Mouse (Mus musculus) skeletal muscle tissue, adult 2 months (tissue): ENCODE measurements at regions not wholly inside any gene's neighbourhood (a gene's known extent, or its start where the extent isn't known, plus 50 kb on each side); places are given as distances from the start of the nearest gene placed in this dataset.

Experiments used
- DNase-seq: peaks from one replicate; pipeline ENCODE4 v3.0.0-alpha.2; 2012; ENCODE audit warnings: low read depth, low spot score

GRCm38 (mm10) chr14:46639116-46639826, 121.1 kb upstream of the Cdkn3 start:
- DNase-seq, result no peak

DNA sequence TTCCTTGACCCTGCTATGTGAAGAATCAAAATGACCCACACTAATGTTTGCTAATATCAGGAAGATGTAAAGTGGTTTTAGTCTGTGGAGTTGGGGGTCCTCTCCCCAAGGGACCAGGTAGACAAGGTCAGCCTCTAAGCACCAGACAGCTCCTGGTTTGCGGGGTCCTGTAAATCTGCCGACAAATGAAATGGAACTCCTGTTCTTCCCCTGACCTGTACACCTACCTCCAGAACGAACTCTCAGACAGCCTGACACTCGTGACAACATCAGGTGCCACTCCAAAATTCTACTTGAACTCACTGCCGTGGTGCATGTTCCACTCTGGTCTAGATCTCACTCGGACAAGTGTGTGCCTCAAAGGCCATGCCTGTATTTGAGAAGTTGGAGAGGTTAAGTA, 121.8 kb upstream of the Cdkn3 start:
- no peak for DNase-seq

- no peak for DNase-seq
These were observed 123.1 kb upstream of the Cdkn3 start for GRCm38 (mm10) chr14:46637240-46637639.

GRCm38 (mm10) chr14:46636364-46636763, 124.0 kb upstream of the Cdkn3 start:
- peak; percentile 66 for DNase-seq

DNA sequence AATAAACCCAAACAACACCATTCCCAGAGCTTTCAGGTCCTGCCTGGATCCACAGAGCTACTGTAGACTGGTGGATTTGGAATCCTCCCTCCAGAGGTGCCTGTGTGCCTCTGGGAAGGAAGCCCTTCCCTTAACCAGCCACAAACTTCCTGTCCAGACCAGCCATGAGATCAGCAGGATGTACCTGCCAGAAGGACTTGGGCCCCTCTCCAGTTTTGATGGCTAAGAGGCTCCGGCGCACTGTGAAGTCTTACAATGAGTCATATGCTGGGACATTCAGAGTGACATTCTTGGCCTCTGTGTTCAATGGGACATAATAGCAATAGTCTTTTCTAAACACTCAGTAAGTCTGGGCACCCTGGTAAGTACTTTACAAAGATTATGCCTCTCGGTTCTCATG, 125.0 kb upstream of the Cdkn3 start:
- DNase-seq, result peak; percentile 67

DNA sequence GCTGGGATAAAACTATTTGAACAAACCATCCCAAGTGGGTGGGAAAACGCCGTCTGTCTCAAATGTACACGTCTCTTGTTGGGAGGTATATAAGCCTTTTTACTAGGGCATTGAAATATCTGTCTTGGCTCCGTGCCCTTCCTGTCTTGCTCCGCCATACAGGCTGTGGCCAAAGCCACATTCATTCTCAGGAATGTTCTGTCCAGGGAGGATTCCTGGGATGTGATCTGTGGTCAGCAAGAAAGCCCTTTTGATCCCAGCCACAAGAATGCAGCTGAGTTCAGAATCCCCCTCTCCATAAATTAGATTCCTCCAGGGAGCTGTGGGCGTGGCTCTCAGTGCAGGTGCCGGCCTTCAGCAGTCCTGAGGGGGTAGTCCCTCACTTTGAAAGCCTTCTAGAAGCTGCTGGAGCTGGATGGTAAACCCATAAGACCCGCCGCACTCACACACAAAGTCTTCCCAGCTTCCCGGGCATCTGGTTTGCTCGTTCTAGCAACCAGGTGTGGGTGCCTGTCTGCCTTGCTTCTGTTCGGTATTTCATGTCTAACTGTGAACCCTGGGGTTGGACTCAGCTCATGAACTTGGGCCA, 125.6 kb upstream of the Cdkn3 start:
- no peak for DNase-seq

- no peak for DNase-seq
These were observed 126.1 kb upstream of the Cdkn3 start for GRCm38 (mm10) chr14:46634251-46634650.

- DNase-seq, result no peak
These were observed 132.7 kb upstream of the Cdkn3 start for GRCm38 (mm10) chr14:46627690-46628089.

GRCm38 (mm10) chr14:46625760-46626159, 134.6 kb upstream of the Cdkn3 start:
- DNase-seq, result no peak

DNA sequence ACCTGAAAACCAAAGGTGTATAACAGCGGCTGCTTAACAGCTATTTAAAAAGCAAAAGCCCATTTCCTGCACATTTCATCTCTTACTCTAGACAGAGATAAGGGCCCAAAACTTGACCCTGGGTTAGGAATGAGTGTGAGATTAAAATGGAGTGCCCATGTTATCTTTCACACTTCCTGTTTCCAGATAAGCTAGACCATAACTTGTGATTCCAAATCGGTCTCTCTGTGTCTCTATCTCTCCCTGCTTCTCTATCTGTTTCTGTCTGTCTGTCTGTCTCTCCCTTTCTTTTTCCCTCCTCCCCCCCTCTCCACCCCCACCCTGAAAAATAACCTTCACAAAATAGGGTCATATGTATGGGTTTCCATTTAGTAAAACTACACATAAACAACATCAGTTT, 136.7 kb upstream of the Cdkn3 start:
- no peak for DNase-seq

DNA sequence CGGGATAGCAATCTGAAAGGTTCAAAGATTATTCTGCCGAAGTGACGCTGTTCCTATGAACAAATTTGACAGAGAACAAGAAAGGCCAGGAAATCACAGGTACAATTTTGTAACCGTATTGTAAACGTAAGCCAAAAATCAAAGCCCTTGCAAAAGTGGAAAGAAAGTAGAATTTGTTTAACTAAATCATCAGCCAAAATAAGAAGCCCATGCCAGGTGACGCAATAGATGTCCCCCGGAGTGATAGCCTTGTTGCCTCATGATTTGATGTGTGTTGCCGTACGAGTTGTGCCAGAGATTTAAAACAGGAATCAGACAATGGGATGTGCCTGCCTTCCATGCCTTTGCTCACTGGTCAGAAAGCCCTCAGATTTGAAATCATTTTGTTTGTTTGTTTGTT, 144.3 kb upstream of the Cdkn3 start:
- DNase-seq, result no peak

- DNase-seq, result no peak
These were observed 145.4 kb upstream of the Cdkn3 start for GRCm38 (mm10) chr14:46614936-46615335.

- no peak for DNase-seq
These were observed 146.6 kb upstream of the Cdkn3 start for GRCm38 (mm10) chr14:46613748-46614147.

- no peak for DNase-seq
These were observed 147.1 kb upstream of the Cdkn3 start for GRCm38 (mm10) chr14:46613211-46613610.

GRCm38 (mm10) chr14:46612584-46612983, 147.8 kb upstream of the Cdkn3 start:
- no peak for DNase-seq

DNA sequence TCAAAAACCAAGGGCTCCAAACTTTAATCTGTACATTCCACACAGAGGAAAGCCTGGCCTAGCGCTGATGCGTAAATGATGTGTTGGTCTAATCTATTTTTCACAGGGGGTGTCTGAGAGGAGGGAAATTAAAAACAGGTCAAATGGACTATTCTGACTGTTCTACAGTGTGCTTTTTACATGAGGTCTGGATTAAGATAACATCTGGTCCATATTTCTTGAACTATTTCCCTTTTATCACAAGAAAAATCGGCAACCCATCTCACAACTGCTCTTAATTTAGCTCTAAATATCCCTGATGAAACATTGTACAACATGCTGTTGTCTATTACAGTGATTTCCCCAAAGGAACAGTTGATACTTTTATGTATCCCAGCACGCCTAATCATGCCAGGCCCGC, 149.4 kb upstream of the Cdkn3 start:
- DNase-seq, result no peak

DNA sequence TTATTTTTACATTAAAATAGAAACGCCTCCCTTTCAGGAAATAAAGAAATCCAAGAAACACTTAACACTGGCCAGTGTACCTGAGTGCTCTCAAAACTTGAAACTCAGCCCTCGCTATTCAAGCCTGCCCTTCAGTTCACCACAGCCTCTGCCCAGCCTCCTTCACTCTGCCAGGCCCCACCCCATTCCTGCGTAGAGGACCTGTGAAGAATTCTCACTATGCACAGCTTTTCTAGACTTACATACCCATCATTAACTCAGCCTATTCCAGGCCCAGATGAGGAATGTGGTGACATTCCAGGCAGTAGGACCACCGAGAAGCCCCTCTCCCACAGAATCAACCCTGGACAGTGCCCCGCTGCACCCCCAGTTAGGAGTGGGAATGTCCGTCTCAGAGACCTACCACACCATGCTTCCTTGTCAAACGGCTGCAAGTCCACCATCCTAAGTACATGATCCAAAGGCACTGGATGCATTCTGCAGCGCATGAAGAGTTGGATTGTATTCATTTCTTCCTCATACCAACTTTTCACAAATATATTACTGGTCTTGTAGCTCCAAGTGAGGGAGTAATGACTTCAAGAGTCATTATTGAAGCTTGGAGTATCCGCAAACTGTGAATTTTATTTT, 150.0 kb upstream of the Cdkn3 start:
- no peak for DNase-seq

GRCm38 (mm10) chr14:46606694-46607093, 153.6 kb upstream of the Cdkn3 start:
- no peak for DNase-seq

GRCm38 (mm10) chr14:46606037-46606436, 154.3 kb upstream of the Cdkn3 start:
- no peak for DNase-seq

DNA sequence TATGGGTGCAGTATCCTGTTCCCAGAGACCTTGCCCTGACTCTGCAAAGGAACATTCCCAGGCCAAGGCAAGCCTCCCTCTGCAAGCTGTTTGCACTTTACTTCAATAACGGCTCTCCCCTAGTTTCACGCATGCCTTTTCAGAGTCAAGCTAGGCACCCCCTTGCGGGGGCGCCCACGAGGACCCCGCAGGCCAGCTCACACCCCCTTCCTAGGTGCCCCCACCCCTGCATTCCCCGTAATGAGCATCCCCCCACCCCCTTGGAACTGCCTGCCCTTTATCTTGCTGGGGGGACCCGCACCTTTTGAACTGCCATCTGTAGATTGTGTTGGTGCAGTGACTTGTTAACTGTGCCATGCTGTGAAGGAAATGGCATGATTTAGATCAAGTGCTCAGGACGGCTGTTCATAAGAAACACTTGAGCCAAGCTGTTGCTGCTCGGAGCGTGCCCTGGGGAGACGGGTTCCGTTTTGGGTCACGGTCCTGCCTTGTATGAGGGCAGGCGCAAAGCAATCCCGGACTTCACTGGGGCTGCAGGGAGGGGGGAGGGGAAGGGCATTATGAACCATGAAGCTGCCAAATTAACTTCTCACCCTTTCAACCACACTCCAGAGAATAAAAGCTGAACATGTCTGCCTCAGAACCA, 155.3 kb upstream of the Cdkn3 start:
- no peak for DNase-seq

DNA sequence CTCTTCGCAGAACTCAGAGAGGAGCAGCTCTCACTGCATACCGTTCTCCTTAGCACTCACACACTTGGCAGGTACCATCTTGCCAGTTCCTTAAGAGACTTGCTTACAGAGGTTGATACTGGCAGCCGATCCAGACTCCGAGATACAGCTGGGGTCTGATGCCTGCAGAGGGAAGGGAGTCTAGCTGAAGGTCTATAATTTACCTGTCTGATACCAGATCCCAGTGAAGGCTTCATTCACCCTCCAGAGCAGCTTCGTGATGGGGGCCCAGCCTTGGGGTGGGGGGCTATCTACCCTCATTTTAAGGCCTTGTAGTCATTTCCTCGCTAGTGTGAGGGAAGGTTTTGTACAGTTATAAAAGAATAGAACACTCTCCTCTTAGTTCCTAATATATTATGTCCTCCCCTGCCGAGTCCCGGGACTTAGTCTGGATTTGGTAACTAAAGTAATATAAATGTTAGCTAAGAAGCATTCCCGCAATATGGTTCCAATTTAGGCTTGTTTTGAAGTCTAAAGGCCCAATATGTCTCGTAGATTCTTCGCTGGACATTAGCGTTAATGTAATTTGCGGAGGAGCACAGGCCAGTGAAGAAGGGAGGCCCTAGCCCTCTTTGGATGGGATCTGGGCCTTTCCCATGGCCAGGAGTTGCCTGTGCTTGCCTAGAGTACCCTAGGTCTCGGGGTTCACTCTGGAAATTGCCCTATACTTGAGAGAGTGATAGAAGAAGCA, 156.0 kb upstream of the Cdkn3 start:
- no peak for DNase-seq
